Mouse (Mus musculus): Measurements from ENCODE around the gene Adamtsl4. TPM values are rescaled to one million over a fixed set of nuclear protein-coding genes. Genes with fewer than 3 reads are reported as not detected.

Adamtsl4 gene
- polyA plus RNA-seq, 1 experiment from 2014 or later, result 1.6 TPM

- H3K4me1 ChIP-seq, result peaks cover 6% of the 10 kb centered on the region
- H3K27ac ChIP-seq, result no peak overlapping the region
- no peak overlapping the region for H3K4me3 ChIP-seq
- peaks cover 98% of the 10 kb centered on the region for H3K36me3 ChIP-seq (replicated peaks)
- H3K9me3 ChIP-seq, result no peaks in the 10 kb centered on the region
- H3K27me3 ChIP-seq (ENCODE audit: poor library complexity, severe bottlenecking), result no peaks in the 10 kb centered on the region
- WGBS, result 91% methylated on average over 6 of the region's 6 CpGs
- no peak for DNase-seq (ENCODE audit: extremely low spot score, low spot score)
Measured at GRCm38 (mm10) chr3:95631304-95631703, 56.4 kb downstream of the Adamtsl4 start.

GRCm38 (mm10) chr3:95630856-95631255 lies 56.9 kb downstream of the Adamtsl4 start:
- DNase-seq (ENCODE audit: extremely low spot score, low spot score), result no peak
- peaks cover 93% of the 10 kb centered on the region for H3K36me3 ChIP-seq (replicated peaks)
- H3K4me3 ChIP-seq, result no peak overlapping the region
- 92% methylated on average over 3 of the region's 3 CpGs for WGBS
- no peaks in the 10 kb centered on the region for H3K9me3 ChIP-seq
- no peaks in the 10 kb centered on the region for H3K27me3 ChIP-seq (ENCODE audit: poor library complexity, severe bottlenecking)
- H3K4me1 ChIP-seq, result peaks cover 10% of the 10 kb centered on the region
- H3K27ac ChIP-seq, result no peak overlapping the region

GRCm38 (mm10) chr3:95629755-95630154 lies 58.0 kb downstream of the Adamtsl4 start:
- Histone ChIP-seq H3K4me1 (peaks cover 14% of the 10 kb centered on the region), H3K4me3 (no peak overlapping the region), H3K27ac (no peak overlapping the region), H3K9me3 (no peaks in the 10 kb centered on the region), H3K27me3 (ENCODE audit: poor library complexity, severe bottlenecking) (no peaks in the 10 kb centered on the region), H3K36me3 (replicated peaks) (peaks cover 82% of the 10 kb centered on the region)
- no peak for DNase-seq (ENCODE audit: extremely low spot score, low spot score)
- 90% methylated on average over 4 of the region's 4 CpGs for WGBS

- Histone ChIP-seq H3K9me3 (no peaks in the 10 kb centered on the region), H3K27ac (no peak overlapping the region), H3K4me3 (no peak overlapping the region), H3K27me3 (ENCODE audit: poor library complexity, severe bottlenecking) (no peaks in the 10 kb centered on the region), H3K36me3 (replicated peaks) (peaks cover 62% of the 10 kb centered on the region), H3K4me1 (peaks cover 27% of the 10 kb centered on the region)
- DNase-seq (ENCODE audit: extremely low spot score, low spot score), result no peak
- WGBS, result 93% methylated on average over 5 of the region's 5 CpGs
Measured at GRCm38 (mm10) chr3:95627763-95628162, 60.0 kb downstream of the Adamtsl4 start.

Small RNAs within 50 kb of the gene (microRNA-seq; reads per million reads assigned to microRNA genes)
- gene Mir7014, result not detected

Other genes with a start within 250 kb of the Adamtsl4 start
- gene Ctsk, start 188.7 kb downstream of the Adamtsl4 start, polyA plus RNA-seq (2016; fragmentation: Nextera tagmentation; extraction: Ambion mirVana), result 1.4 and 1.5 TPM in 2 replicates
- gene Ctss, start 161.1 kb downstream of the Adamtsl4 start, polyA plus RNA-seq (2016; fragmentation: Nextera tagmentation; extraction: Ambion mirVana), result 2.5 and 3.9 TPM in 2 replicates
- not detected in 2 replicates for gene Hormad1, start 128.2 kb downstream of the Adamtsl4 start, polyA plus RNA-seq (2016; fragmentation: Nextera tagmentation; extraction: Ambion mirVana)
- gene Golph3l, start 99.0 kb downstream of the Adamtsl4 start, polyA plus RNA-seq (2016; fragmentation: Nextera tagmentation; extraction: Ambion mirVana), result 29.6 and 30.7 TPM in 2 replicates
- gene Ensa, start 62.9 kb downstream of the Adamtsl4 start, polyA plus RNA-seq (2016; fragmentation: Nextera tagmentation; extraction: Ambion mirVana), result 85.8 and 86.5 TPM in 2 replicates
- 42.1 and 42.9 TPM in 2 replicates for gene Mcl1, start 29.1 kb downstream of the Adamtsl4 start, polyA plus RNA-seq (2016; fragmentation: Nextera tagmentation; extraction: Ambion mirVana)
- gene Ecm1, start 51.7 kb upstream of the Adamtsl4 start, polyA plus RNA-seq (2016; fragmentation: Nextera tagmentation; extraction: Ambion mirVana), result 11.1 and 12.4 TPM in 2 replicates
- gene Tars2, start 72.3 kb upstream of the Adamtsl4 start, polyA plus RNA-seq (2016; fragmentation: Nextera tagmentation; extraction: Ambion mirVana), result 76.5 and 76.9 TPM in 2 replicates
- gene Rprd2, start 130.9 kb upstream of the Adamtsl4 start, polyA plus RNA-seq (2016; fragmentation: Nextera tagmentation; extraction: Ambion mirVana), result 21.1 and 22.3 TPM in 2 replicates
- gene Prpf3, start 168.0 kb upstream of the Adamtsl4 start, polyA plus RNA-seq (2016; fragmentation: Nextera tagmentation; extraction: Ambion mirVana), result 71.3 and 78.1 TPM in 2 replicates
- 353 TPM in 2 replicates for gene Mrps21, start 183.6 kb upstream of the Adamtsl4 start, polyA plus RNA-seq (2016; fragmentation: Nextera tagmentation; extraction: Ambion mirVana)
- 9.1 and 11.8 TPM in 2 replicates for gene Ciart, start 194.3 kb upstream of the Adamtsl4 start, polyA plus RNA-seq (2016; fragmentation: Nextera tagmentation; extraction: Ambion mirVana)
- gene BC028528, start 204.1 kb upstream of the Adamtsl4 start, polyA plus RNA-seq (2016; fragmentation: Nextera tagmentation; extraction: Ambion mirVana), result 7.2 and 7.6 TPM in 2 replicates
- gene Aph1a, start 206.1 kb upstream of the Adamtsl4 start, polyA plus RNA-seq (2016; fragmentation: Nextera tagmentation; extraction: Ambion mirVana), result 28.7 and 29.2 TPM in 2 replicates
- 98.8 and 119 TPM in 2 replicates for gene Car14, start 216.8 kb upstream of the Adamtsl4 start, polyA plus RNA-seq (2016; fragmentation: Nextera tagmentation; extraction: Ambion mirVana)
- gene Anp32e, start 241.3 kb upstream of the Adamtsl4 start, polyA plus RNA-seq (2016; fragmentation: Nextera tagmentation; extraction: Ambion mirVana), result 421 and 423 TPM in 2 replicates

All from forebrain, embryonic 10.5 days (tissue).